12 mouse cellular contexts compared by ENCODE assay signal in the genomic region with DNA sequence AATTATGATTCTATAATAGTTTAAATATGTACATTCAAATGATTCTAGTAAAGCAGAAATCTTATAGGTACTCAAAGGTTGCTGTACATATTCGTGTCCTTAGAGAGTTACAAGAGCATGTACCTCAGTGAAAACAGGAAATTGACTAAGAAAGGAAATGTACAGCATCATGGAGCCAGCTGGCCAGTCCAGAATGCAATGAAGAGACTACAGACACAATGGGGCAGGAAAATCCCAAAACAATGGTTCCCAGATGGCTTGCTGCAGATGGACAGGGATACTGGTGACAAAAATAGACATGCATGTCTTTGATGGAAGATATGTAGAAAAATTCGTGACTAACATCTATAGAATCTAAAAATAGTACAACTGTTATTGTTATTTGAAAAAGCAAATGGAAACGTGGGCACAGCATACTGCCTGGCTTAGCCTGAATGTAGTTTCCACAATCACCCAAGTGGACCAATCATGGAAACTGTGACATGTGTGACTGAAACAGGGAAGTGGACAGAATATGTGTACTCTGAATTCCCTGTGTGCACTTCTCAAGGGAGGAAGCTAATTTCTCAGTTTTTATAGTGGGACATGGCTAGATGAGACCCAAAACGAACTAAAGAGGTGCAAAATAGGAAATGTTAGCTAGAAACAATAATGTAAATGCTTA. TPM values are rescaled to one million over a fixed set of nuclear protein-coding genes. Genes with fewer than 3 reads are reported as not detected.
DNase-seq lines count a peak whose midpoint lies in the region; ATAC-seq lines count a peak whose summit lies in the region.
"Had no signal": no experiment of that assay in that cellular context is flagged by ENCODE, and none has a peak within 500 bp of the region (broad histone marks: within the 10 kb centered on the region; RNA-seq: fewer than 3 reads in every experiment).

No protein-coding gene starts in this region.

- no peaks in the 10 kb centered on the region for H3K36me3 ChIP-seq in heart, embryonic 12.5 days
- no peaks in the 10 kb centered on the region for H3K36me3 ChIP-seq in lung, embryonic 15.5 days
- H3K36me3 ChIP-seq in embryonic facial prominence, embryonic 14.5 days (ENCODE audit: control insufficient read depth, insufficient read depth, low read length), result no peaks in the 10 kb centered on the region
- no peaks in the 10 kb centered on the region for H3K36me3 ChIP-seq in midbrain, embryonic 11.5 days (ENCODE audit: control insufficient read depth, insufficient read depth, low read length)
- no peaks in the 10 kb centered on the region for H3K36me3 ChIP-seq in neural tube, embryonic 15.5 days
- H3K36me3 ChIP-seq: limb, embryonic 15.5 days had no signal

- WGBS in heart, embryonic 12.5 days, result 33% methylated on average over 4 of the region's 4 CpGs
- WGBS in lung, embryonic 15.5 days, result 45% methylated on average over 4 of the region's 4 CpGs
- WGBS in embryonic facial prominence, embryonic 14.5 days, result 50% methylated on average over 4 of the region's 4 CpGs
- WGBS in midbrain, embryonic 11.5 days, result 62% methylated on average over 4 of the region's 4 CpGs
- 72% methylated on average over 4 of the region's 4 CpGs for WGBS in neural tube, embryonic 15.5 days

- ATAC-seq in heart, embryonic 12.5 days (ENCODE audit: insufficient number of reproducible peaks, low FRiP score), result no peak
- 0 out of 2 replicates have a peak, but pooled peaks have one; percentile 31 for ATAC-seq in lung, embryonic 15.5 days (ENCODE audit: borderline replicate concordance, extremely low read depth, low FRiP score, low TSS enrichment)
- no peak for ATAC-seq in embryonic facial prominence, embryonic 14.5 days (ENCODE audit: low read depth)
- ATAC-seq in megakaryocyte, adult 5-6 weeks (ENCODE audit: poor library complexity, severe bottlenecking), result peak; percentile 84
- no peak for ATAC-seq in midbrain, embryonic 11.5 days (ENCODE audit: low FRiP score)
- ATAC-seq in neural tube, embryonic 15.5 days (ENCODE audit: low FRiP score), result no peak

- H3K27ac ChIP-seq in heart, embryonic 12.5 days (ENCODE audit: poor library complexity, severe bottlenecking), result no peak overlapping the region
- H3K27ac ChIP-seq in lung, embryonic 15.5 days, result peak overlapping the region; percentile 60
- H3K27ac ChIP-seq in embryonic facial prominence, embryonic 14.5 days (replicated peaks; ENCODE audit: low read depth, low read length), result no peak overlapping the region
- H3K27ac ChIP-seq in midbrain, embryonic 11.5 days (ENCODE audit: low read depth, low read length), result no peak overlapping the region
- no peak overlapping the region for H3K27ac ChIP-seq in neural tube, embryonic 15.5 days (replicated peaks)
- H3K27ac ChIP-seq: limb, embryonic 15.5 days; macrophage had no signal

- H3K9ac ChIP-seq in heart, embryonic 12.5 days, result no peak overlapping the region
- no peak overlapping the region for H3K9ac ChIP-seq in lung, embryonic 15.5 days
- no peak overlapping the region for H3K9ac ChIP-seq in embryonic facial prominence, embryonic 14.5 days (ENCODE audit: low read depth, low read length)
- H3K9ac ChIP-seq in midbrain, embryonic 11.5 days (ENCODE audit: low read length), result no peak overlapping the region
- no peak overlapping the region for H3K9ac ChIP-seq in neural tube, embryonic 15.5 days (replicated peaks)
- H3K9ac ChIP-seq: limb, embryonic 15.5 days had no signal

- H3K4me3 ChIP-seq in heart, embryonic 12.5 days, result no peak overlapping the region
- H3K4me3 ChIP-seq in lung, embryonic 15.5 days, result no peak overlapping the region
- no peak overlapping the region for H3K4me3 ChIP-seq in embryonic facial prominence, embryonic 14.5 days (ENCODE audit: low read depth, low read length)
- no peak overlapping the region for H3K4me3 ChIP-seq in midbrain, embryonic 11.5 days (ENCODE audit: low read depth, low read length)
- H3K4me3 ChIP-seq in neural tube, embryonic 15.5 days (replicated peaks), result no peak overlapping the region
- H3K4me3 ChIP-seq: limb, embryonic 15.5 days had no signal

- H3K27me3 ChIP-seq in heart, embryonic 12.5 days (replicated peaks), result no peaks in the 10 kb centered on the region
- no peaks in the 10 kb centered on the region for H3K27me3 ChIP-seq in lung, embryonic 15.5 days
- no peaks in the 10 kb centered on the region for H3K27me3 ChIP-seq in embryonic facial prominence, embryonic 14.5 days (replicated peaks; ENCODE audit: control insufficient read depth, insufficient read depth, low read length)
- H3K27me3 ChIP-seq in midbrain, embryonic 11.5 days (ENCODE audit: control insufficient read depth, insufficient read depth, low read length), result no peaks in the 10 kb centered on the region
- H3K27me3 ChIP-seq in neural tube, embryonic 15.5 days (replicated peaks), result no peaks in the 10 kb centered on the region
- H3K27me3 ChIP-seq: limb, embryonic 15.5 days had no signal

- peak; percentile 91 for DNase-seq in heart, adult 11 months
- DNase-seq in lung, postnatal 25 days (ENCODE audit: low spot score), result no peak
- peak; percentile 56 for DNase-seq in embryonic facial prominence, embryonic 14.5 days (ENCODE audit: low spot score)
- DNase-seq in midbrain, embryonic 11.5 days (ENCODE audit: low spot score, missing footprints), result no peak
- DNase-seq: cerebellum, adult 8-10 months; kidney, postnatal 10 days had no signal

- no peaks in the 10 kb centered on the region for H3K9me3 ChIP-seq in heart, embryonic 12.5 days (replicated peaks)
- no peaks in the 10 kb centered on the region for H3K9me3 ChIP-seq in lung, embryonic 15.5 days
- no peaks in the 10 kb centered on the region for H3K9me3 ChIP-seq in embryonic facial prominence, embryonic 14.5 days (ENCODE audit: control insufficient read depth, low read length)
- H3K9me3 ChIP-seq in midbrain, embryonic 11.5 days (ENCODE audit: control insufficient read depth, low read length), result no peaks in the 10 kb centered on the region
- no peaks in the 10 kb centered on the region for H3K9me3 ChIP-seq in neural tube, embryonic 15.5 days (replicated peaks)
- H3K9me3 ChIP-seq: limb, embryonic 15.5 days had no signal

- no peak overlapping the region for H3K4me2 ChIP-seq in heart, embryonic 12.5 days
- H3K4me2 ChIP-seq in lung, embryonic 15.5 days, result no peak overlapping the region
- H3K4me2 ChIP-seq in embryonic facial prominence, embryonic 14.5 days (ENCODE audit: low read depth, low read length), result no peak overlapping the region
- H3K4me2 ChIP-seq in midbrain, embryonic 11.5 days, result no peak overlapping the region
- H3K4me2 ChIP-seq in neural tube, embryonic 15.5 days, result no peak overlapping the region
- H3K4me2 ChIP-seq: limb, embryonic 15.5 days had no signal

- H3K4me1 ChIP-seq in heart, embryonic 12.5 days (replicated peaks), result no peaks in the 10 kb centered on the region
- H3K4me1 ChIP-seq in lung, embryonic 15.5 days, result no peaks in the 10 kb centered on the region
- no peaks in the 10 kb centered on the region for H3K4me1 ChIP-seq in embryonic facial prominence, embryonic 14.5 days (ENCODE audit: control insufficient read depth, insufficient read depth, low read length)
- H3K4me1 ChIP-seq in midbrain, embryonic 11.5 days (ENCODE audit: control insufficient read depth, insufficient read depth, low read length), result 0 out of 2 replicates have a peak, but pooled peaks cover 2% of the 10 kb centered on the region
- no peaks in the 10 kb centered on the region for H3K4me1 ChIP-seq in neural tube, embryonic 15.5 days
- H3K4me1 ChIP-seq: limb, embryonic 15.5 days had no signal

RNA-seq across cellular contexts. Expression of a gene that starts 58.7 kb away (rescaled TPM):
- polyA plus RNA-seq in heart, embryonic 12.5 days (2016; fragmentation: Nextera tagmentation; extraction: Ambion mirVana), result 147 and 158 TPM in 2 replicates
- polyA plus RNA-seq in lung, embryonic 15.5 days (2015; fragmentation: Nextera tagmentation; extraction: Ambion mirVana), result 165 and 168 TPM in 2 replicates
- 139 and 140 TPM in 2 replicates for polyA plus RNA-seq in embryonic facial prominence, embryonic 14.5 days (2014; fragmentation: Nextera tagmentation; extraction: Ambion mirVana)
- total RNA-seq in megakaryocyte, adult 5-6 weeks (2015), result 121 and 131 TPM in 2 replicates
- 182 and 188 TPM in 2 replicates for total RNA-seq in megakaryocyte, adult 5-6 weeks (2017)
- 73.1 and 78.0 TPM in 2 replicates for polyA plus RNA-seq in midbrain, embryonic 11.5 days (2014; fragmentation: Nextera tagmentation; extraction: Ambion mirVana)
- polyA plus RNA-seq in neural tube, embryonic 15.5 days (2015; fragmentation: Nextera tagmentation; extraction: Ambion mirVana), result 78.5 and 89.1 TPM in 2 replicates

Comparison
In these comparisons a context has a peak if more than half of its experiments do, and no peak if none do; other contexts are left out.
1. DNase-seq: peak in heart, adult 11 months (single experiment) and embryonic facial prominence, embryonic 14.5 days (single experiment); none in lung, postnatal 25 days (single experiment) and midbrain, embryonic 11.5 days (single experiment).
2. ATAC-seq: peak in lung, embryonic 15.5 days (single experiment) and megakaryocyte, adult 5-6 weeks (single experiment); none in heart, embryonic 12.5 days (single experiment), embryonic facial prominence, embryonic 14.5 days (single experiment), midbrain, embryonic 11.5 days (single experiment) and neural tube, embryonic 15.5 days (single experiment).